Mouse (Mus musculus) skeletal muscle tissue, adult 2 months (tissue): ENCODE measurements around the gene Fam163b.

Experiments
- DNase-seq: peaks from one replicate; pipeline ENCODE4 v3.0.0-alpha.2; 2012; ENCODE audit warnings: low read depth, low spot score

Fam163b gene

GRCm38 (mm10) chr2:27141950-27142693 lies at the start of gene Fam163b:
Gene Fam163b (minus strand): TSS chr2:27142491.
- no peak for DNase-seq

GRCm38 (mm10) chr2:27189994-27190393 lies 47.7 kb upstream of the Fam163b start:
- DNase-seq, result no peak

GRCm38 (mm10) chr2:27187531-27187930 lies 45.2 kb upstream of the Fam163b start:
- DNase-seq, result no peak

- DNase-seq, result no peak
Measured at GRCm38 (mm10) chr2:27183734-27184133, 41.4 kb upstream of the Fam163b start.

- no peak for DNase-seq
Measured at GRCm38 (mm10) chr2:27181907-27182306, 39.6 kb upstream of the Fam163b start.

GRCm38 (mm10) chr2:27179101-27179500 lies 36.8 kb upstream of the Fam163b start:
- DNase-seq, result no peak

- peak; percentile 32 for DNase-seq
Measured at GRCm38 (mm10) chr2:27175696-27176267, 33.5 kb upstream of the Fam163b start.

GRCm38 (mm10) chr2:27174242-27174641 lies 32.0 kb upstream of the Fam163b start:
- no peak for DNase-seq

- no peak for DNase-seq
Measured at GRCm38 (mm10) chr2:27166999-27167398, 24.7 kb upstream of the Fam163b start.

GRCm38 (mm10) chr2:27166074-27166473 lies 23.8 kb upstream of the Fam163b start:
- no peak for DNase-seq

GRCm38 (mm10) chr2:27164796-27165590 lies 22.7 kb upstream of the Fam163b start, which contains the start of gene Dbh:
Gene Dbh (plus strand): TSS chr2:27165233.
- DNase-seq, result no peak

GRCm38 (mm10) chr2:27163851-27164250 lies 21.6 kb upstream of the Fam163b start:
- DNase-seq, result no peak

- no peak for DNase-seq
Measured at GRCm38 (mm10) chr2:27162656-27163055, 20.4 kb upstream of the Fam163b start.

- no peak for DNase-seq
Measured at GRCm38 (mm10) chr2:27161526-27161925, 19.2 kb upstream of the Fam163b start.

- no peak for DNase-seq
Measured at GRCm38 (mm10) chr2:27156596-27156995, 14.3 kb upstream of the Fam163b start.

GRCm38 (mm10) chr2:27154466-27155185 lies 12.3 kb upstream of the Fam163b start:
- DNase-seq, result no peak

- DNase-seq, result no peak
Measured at GRCm38 (mm10) chr2:27149457-27149856, 7.2 kb upstream of the Fam163b start.

- DNase-seq, result no peak
Measured at GRCm38 (mm10) chr2:27146840-27147239, 4.5 kb upstream of the Fam163b start.

- no peak for DNase-seq
Measured at GRCm38 (mm10) chr2:27144957-27145356, 2.7 kb upstream of the Fam163b start.

GRCm38 (mm10) chr2:27138356-27138755 lies 3.9 kb downstream of the Fam163b start:
- no peak for DNase-seq

- no peak for DNase-seq
Measured at GRCm38 (mm10) chr2:27136789-27137188, 5.5 kb downstream of the Fam163b start.

- DNase-seq, result no peak
Measured at GRCm38 (mm10) chr2:27136336-27136735, 6.0 kb downstream of the Fam163b start.
